Mouse (Mus musculus): ENCODE data around the gene Gm42878. TPM values are rescaled to one million over a fixed set of nuclear protein-coding genes. Genes with fewer than 3 reads are reported as not detected.

Gm42878 gene
- 0.08 TPM in 1 of 2 replicates, not detected in the other for polyA plus RNA-seq (2015; fragmentation: Nextera tagmentation; extraction: Ambion mirVana)

DNA sequence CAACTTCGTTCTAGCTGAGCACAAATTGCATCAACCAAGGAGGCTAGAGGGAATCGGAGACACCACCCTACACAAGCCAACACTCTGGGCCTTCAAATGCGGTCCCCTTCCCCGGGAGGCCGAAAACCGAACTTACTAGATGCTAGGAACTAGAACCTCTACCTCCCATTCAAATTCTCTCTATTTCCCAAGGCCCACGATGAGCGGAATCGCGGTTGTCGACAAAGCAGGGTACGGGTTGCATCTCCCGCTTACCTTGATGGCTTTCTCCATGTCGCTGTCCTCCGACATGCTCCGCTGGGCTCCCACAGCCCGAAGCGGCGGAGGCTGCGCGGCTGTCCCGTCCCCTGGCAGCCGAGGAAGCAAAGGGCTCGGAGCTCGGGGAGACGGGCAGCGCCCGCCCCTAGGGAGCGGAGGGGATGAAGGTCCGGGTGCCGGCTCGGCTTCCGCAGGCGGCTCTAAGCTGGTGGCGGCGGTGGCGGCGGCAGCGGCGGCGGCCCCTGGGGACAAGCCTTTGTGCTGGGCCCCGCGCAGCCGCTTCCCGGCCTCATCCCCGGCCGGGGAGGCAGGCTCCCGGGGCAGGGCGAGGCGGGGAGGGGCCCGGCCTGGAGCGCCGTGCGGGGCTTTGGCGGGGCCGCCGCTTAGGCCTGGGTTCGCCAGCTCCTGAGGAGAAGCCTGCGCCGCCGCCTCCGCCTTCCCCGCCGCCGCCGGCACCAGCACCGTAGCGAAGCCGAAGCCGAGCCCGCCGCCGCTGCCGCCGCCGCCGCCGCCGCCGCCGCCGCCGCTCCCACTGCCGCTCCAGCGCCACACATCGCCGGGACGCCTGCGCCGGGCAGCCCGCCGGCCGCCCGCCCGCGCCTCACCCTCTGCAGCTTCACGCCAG is at the start of gene Gm42878, which contains the start of gene Adam1a:
TSS of gene Gm42878 (minus strand) at position 573 of the 883 bp plus-strand sequence.
TSS of gene Adam1a (minus strand) at position 573 of the 883 bp plus-strand sequence.

DNA sequence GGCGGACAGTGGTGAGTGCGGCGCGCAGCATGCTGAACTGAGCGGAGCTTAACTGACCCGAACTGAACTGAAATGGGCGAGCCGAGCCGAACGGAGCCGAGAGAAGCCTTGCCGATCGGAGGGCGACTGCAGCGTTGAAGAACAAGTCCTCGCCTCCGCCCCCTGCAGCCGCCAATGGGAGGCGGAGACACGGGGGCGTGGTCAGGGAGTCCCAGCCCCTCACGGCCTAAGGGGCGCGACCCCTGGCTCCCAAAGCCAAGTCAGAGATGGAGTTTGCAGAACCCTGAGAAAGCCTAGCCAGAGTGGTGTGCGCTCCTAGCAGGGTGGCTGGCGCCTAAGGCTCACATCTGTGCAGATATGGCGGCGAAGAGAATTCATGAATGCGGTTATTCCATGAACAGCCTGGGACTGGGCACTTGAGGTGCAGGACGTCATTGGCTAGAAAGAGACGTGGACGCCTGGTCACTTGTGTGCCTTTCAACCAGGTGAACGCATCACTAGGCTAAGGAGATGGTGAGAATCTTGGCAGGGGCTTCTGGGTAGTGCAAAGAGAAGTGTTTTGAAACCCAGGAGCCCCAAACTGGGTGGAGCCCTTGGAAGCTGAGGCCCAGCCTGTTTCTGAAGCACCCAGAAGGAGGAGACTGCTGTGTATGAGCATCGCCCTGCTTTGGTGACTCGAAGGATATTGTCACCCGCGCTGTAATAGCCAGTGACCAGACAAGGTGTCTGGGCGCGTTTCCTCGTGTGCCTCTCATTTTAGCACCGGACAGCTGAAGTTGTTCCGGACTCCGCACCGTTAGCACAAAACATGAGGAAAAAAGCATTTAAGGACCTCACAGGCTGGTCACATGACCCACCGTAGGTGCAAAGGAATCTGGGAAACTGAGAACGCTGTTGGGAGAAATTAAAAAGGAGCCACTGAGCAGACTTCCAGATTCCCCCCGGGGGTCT is 48.4 kb upstream of the Gm42878 start, which contains the start of gene Aldh2:
TSS of gene Aldh2 (minus strand) at position 374 of the 951 bp plus-strand sequence.

DNA sequence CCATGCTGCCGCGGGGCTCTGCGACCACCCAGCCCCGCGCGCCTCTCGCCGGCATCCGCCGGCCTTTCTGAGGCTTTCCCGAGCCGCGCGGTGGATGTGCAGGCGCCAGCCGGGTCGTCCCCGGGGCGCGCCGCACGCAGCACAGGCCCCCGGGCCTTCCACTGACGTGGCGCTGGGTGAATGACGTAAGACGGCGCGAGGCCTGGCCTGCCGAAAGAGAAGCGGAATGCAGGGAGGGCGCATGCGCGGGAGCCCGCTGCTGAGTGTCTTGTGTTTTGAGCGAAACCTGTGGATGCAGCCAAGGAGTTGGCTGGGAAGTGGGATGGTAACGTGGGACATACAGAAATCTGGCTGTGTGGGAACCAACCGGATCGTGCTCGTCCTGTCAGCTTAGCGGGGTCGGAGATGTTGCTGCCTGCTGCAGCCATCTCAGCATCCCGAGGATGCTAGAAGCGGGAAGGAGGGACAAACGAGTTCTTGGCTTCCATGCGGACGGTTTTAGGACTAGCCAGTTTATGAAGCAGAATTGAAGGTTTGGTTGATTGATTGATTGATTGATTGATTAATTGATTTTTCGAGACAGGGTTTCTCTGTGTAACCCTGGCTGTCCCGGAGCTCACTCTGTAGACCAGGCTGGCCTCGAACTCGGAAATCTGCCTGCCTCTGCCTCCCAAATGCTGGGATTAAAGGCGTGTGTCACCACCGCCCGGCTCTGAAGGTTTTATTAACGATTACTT is 679 bp upstream of the Gm42878 start, which contains the start of gene Mapkapk5:
TSS of gene Mapkapk5 (minus strand) at position 113 of the 737 bp plus-strand sequence.

DNA sequence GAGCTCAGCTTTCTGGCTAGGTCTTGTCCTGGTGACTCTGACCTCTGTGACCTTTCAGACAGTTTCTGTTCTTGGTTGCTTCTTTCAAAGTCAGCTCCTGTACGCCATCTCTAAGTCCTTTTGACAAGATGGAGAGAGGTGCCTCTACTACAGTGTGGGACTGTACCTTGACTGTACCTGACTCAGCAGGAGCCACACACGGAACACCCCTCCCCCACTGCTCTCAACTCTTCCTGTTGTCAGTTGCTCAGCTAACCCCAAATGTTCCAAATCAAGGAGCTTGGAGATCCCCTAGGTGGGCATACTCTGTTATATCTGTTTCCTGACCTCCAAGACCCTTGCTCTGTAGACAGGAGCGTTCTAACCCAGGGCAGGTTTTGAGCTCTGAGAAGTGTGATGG is 42.1 kb downstream of the Gm42878 start, which contains the start of gene Adam1b:
TSS of gene Adam1b (minus strand) at position 205 of the 400 bp plus-strand sequence.

Other genes with a start within 250 kb of the Gm42878 start
- gene Trafd1, start 159.8 kb downstream of the Gm42878 start, polyA plus RNA-seq (2015; fragmentation: Nextera tagmentation; extraction: Ambion mirVana) = 55.9 and 59.8 TPM in 2 replicates
- 21.0 and 21.1 TPM in 2 replicates for gene Naa25, start 147.5 kb downstream of the Gm42878 start, polyA plus RNA-seq (2015; fragmentation: Nextera tagmentation; extraction: Ambion mirVana)
- gene Tmem116, start 93.6 kb downstream of the Gm42878 start, polyA plus RNA-seq (2015; fragmentation: Nextera tagmentation; extraction: Ambion mirVana) = 1.3 and 1.9 TPM in 2 replicates
- 125 and 127 TPM in 2 replicates for gene Erp29, start 93.0 kb downstream of the Gm42878 start, polyA plus RNA-seq (2015; fragmentation: Nextera tagmentation; extraction: Ambion mirVana)
- not detected in 2 replicates for gene Adam1b, start 42.0 kb downstream of the Gm42878 start, polyA plus RNA-seq (2015; fragmentation: Nextera tagmentation; extraction: Ambion mirVana)
- gene Adam1a, start within 50 bp of the Gm42878 start, polyA plus RNA-seq (2015; fragmentation: Nextera tagmentation; extraction: Ambion mirVana) = 0.28 and 0.62 TPM in 2 replicates
- 27.1 and 30.7 TPM in 2 replicates for gene Mapkapk5, start 423 bp upstream of the Gm42878 start, polyA plus RNA-seq (2015; fragmentation: Nextera tagmentation; extraction: Ambion mirVana)
- 207 and 217 TPM in 2 replicates for gene Aldh2, start 48.3 kb upstream of the Gm42878 start, polyA plus RNA-seq (2015; fragmentation: Nextera tagmentation; extraction: Ambion mirVana)
- 2.4 and 2.5 TPM in 2 replicates for gene Acad12, start 73.5 kb upstream of the Gm42878 start, polyA plus RNA-seq (2015; fragmentation: Nextera tagmentation; extraction: Ambion mirVana)
- 2.9 and 3.5 TPM in 2 replicates for gene Acad10, start 115.0 kb upstream of the Gm42878 start, polyA plus RNA-seq (2015; fragmentation: Nextera tagmentation; extraction: Ambion mirVana)
- gene Brap, start 115.1 kb upstream of the Gm42878 start, polyA plus RNA-seq (2015; fragmentation: Nextera tagmentation; extraction: Ambion mirVana) = 32.2 and 32.5 TPM in 2 replicates
- 33.1 and 40.5 TPM in 2 replicates for gene Atxn2, start 165.9 kb upstream of the Gm42878 start, polyA plus RNA-seq (2015; fragmentation: Nextera tagmentation; extraction: Ambion mirVana)